Mouse (Mus musculus) gastrocnemius, adult 8-10 months (tissue): ENCODE results near the gene Cxcl1. TPM values are rescaled to one million over a fixed set of nuclear protein-coding genes. Genes with fewer than 3 reads are reported as not detected.

Experiments
- total RNA-seq, 4 experiments: library from RNA; stranded (reverse); gene quantifications; 2 replicates each; pipeline ENCODE4 v1.2.4; 2022

The Cxcl1 gene
- total RNA-seq, 4 experiments from 2014 or later: not detected

Other genes starting within 250 kb of the Cxcl1 start
- gene Cxcl5, start 131.9 kb upstream of the Cxcl1 start, total RNA-seq: not detected
- gene Ppbp, start 122.7 kb upstream of the Cxcl1 start, total RNA-seq: under 1 TPM in 2 of 4 experiments, not detected in 2; 0.45 to 0.53 TPM
- gene Pf4, start 118.8 kb upstream of the Cxcl1 start, total RNA-seq: 10 to 100 TPM in 1 of 4 experiments, 1 to 10 TPM in 3; 1.9 to 12.2 (median 6.2) TPM
- gene Cxcl3, start 105.1 kb upstream of the Cxcl1 start, total RNA-seq: not detected
- gene Cxcl15, start 96.7 kb upstream of the Cxcl1 start, total RNA-seq: not detected
- not detected for gene Cxcl2, start 12.6 kb downstream of the Cxcl1 start, total RNA-seq
- 1 to 10 TPM; 6.8 to 8.0 (median 7.4) TPM for gene Mthfd2l, start 39.9 kb downstream of the Cxcl1 start, total RNA-seq
- under 1 TPM; 0.27 to 0.90 (median 0.50) TPM for gene Epgn, start 136.2 kb downstream of the Cxcl1 start, total RNA-seq
- not detected for gene Ereg, start 183.4 kb downstream of the Cxcl1 start, total RNA-seq
- gene Areg, start 248.4 kb downstream of the Cxcl1 start, total RNA-seq: not detected